Mouse (Mus musculus): Measurements from ENCODE around the gene Ccdc190. TPM values are rescaled to one million over a fixed set of nuclear protein-coding genes. Genes with fewer than 3 reads are reported as not detected.

The Ccdc190 gene
- polyA plus RNA-seq, 1 experiment = not detected

GRCm38 (mm10) chr1:169970936-169971335, 42.5 kb downstream of the Ccdc190 start:
- H3K27me3 ChIP-seq (ENCODE audit: control insufficient read depth) = no peaks in the 10 kb centered on the region
- TF ChIP-seq GATA1 (IDR thresholded peaks at IDR 0.05; ENCODE audit: low read length) = no peak
- no peak for TF ChIP-seq TAL1 (IDR thresholded peaks at IDR 0.05; ENCODE audit: low read length)
- no peaks in the 10 kb centered on the region for H3K9me3 ChIP-seq (ENCODE audit: control insufficient read depth, low read length)
- H3K4me1 ChIP-seq (ENCODE audit: control insufficient read depth) = peaks cover 14% of the 10 kb centered on the region
- H3K36me3 ChIP-seq (ENCODE audit: control insufficient read depth) = peaks cover 7% of the 10 kb centered on the region
- H3K4me3 ChIP-seq (replicated peaks) = no peak overlapping the region

- H3K4me1 ChIP-seq (ENCODE audit: control insufficient read depth) = peaks cover 14% of the 10 kb centered on the region
- TF ChIP-seq TAL1 (IDR thresholded peaks at IDR 0.05; ENCODE audit: low read length) = no peak
- TF ChIP-seq GATA1 (IDR thresholded peaks at IDR 0.05; ENCODE audit: low read length) = no peak
- H3K27me3 ChIP-seq (ENCODE audit: control insufficient read depth) = no peaks in the 10 kb centered on the region
- H3K4me3 ChIP-seq (replicated peaks) = no peak overlapping the region
- no peaks in the 10 kb centered on the region for H3K9me3 ChIP-seq (ENCODE audit: control insufficient read depth, low read length)
- H3K36me3 ChIP-seq (ENCODE audit: control insufficient read depth) = peaks cover 1% of the 10 kb centered on the region; the same call in 1 of the 2 replicates
These were observed 43.5 kb downstream of the Ccdc190 start for GRCm38 (mm10) chr1:169971998-169972397.

- Histone ChIP-seq H3K27me3 (ENCODE audit: control insufficient read depth) (no peaks in the 10 kb centered on the region), H3K4me3 (replicated peaks) (no peak overlapping the region), H3K9me3 (ENCODE audit: control insufficient read depth, low read length) (no peaks in the 10 kb centered on the region), H3K36me3 (ENCODE audit: control insufficient read depth) (no peaks in the 10 kb centered on the region), H3K4me1 (ENCODE audit: control insufficient read depth) (no peaks in the 10 kb centered on the region)
- TF ChIP-seq GATA1 (IDR thresholded peaks at IDR 0.05; ENCODE audit: low read length) = no peak
- TF ChIP-seq TAL1 (IDR thresholded peaks at IDR 0.05; ENCODE audit: low read length) = no peak
These were observed 49.2 kb downstream of the Ccdc190 start for GRCm38 (mm10) chr1:169977621-169978020.

Other genes with a start within 250 kb of the Ccdc190 start
- not detected in 2 replicates for gene Rgs4, start 181.0 kb upstream of the Ccdc190 start, polyA plus RNA-seq (2012)
- gene Hsd17b7, start 40.6 kb downstream of the Ccdc190 start, polyA plus RNA-seq (2012) = 0.02 and 0.05 TPM in 2 replicates
- under 0.01 TPM in 1 of 2 replicates, not detected in the other for gene Ddr2, start 182.1 kb downstream of the Ccdc190 start, polyA plus RNA-seq (2012)
- 0.31 and 0.32 TPM in 2 replicates for gene Uap1, start 246.3 kb downstream of the Ccdc190 start, polyA plus RNA-seq (2012)

All from erythroblast, embryonic 14.5 days (primary cell).